Mouse (Mus musculus): Measurements from ENCODE around the gene Pgls. TPM values are rescaled to one million over a fixed set of nuclear protein-coding genes. Genes with fewer than 3 reads are reported as not detected.

Gene Pgls
- polyA plus RNA-seq, 1 experiment from 2014 or later: 198 TPM

DNA sequence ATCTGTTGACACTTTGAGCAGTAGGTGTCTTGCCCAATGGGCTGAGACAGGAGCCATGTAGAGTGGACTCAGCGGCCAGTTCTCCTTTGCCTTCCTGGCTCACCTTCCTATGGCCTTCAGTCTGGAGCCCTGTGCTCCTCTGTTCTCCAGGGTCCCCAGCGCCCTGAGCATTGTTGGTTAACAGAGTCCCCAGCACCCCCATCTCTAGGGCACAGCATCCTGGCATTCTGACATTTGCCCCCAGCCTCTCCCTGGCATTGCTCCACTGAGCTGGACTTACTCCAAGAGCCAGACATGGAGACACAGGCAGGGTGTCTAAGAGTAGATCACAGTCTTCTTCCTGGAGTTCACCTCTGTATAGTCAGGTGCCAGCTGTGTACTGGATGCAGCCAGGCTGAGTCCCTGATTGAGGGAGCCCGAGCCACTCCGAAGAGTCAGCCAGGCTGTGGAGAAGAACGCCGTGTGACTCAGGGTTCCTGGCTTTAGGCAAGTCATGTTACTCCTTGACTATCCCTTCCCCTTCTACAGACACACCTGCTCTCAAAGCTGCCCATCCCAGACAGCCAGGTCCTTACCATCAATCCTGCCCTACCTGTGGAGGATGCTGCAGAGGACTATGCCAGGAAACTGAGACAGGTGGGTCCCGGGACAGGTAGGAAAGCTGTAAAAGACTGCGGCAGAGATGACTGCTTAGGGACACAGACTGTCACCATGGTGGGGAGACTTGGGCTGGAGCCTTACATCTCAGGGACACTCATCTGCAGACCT lies 1.8 kb downstream of the Pgls start:
- H3K9ac ChIP-seq: no peak overlapping the region
- no peaks in the 10 kb centered on the region for H3K9me3 ChIP-seq
- no peak overlapping the region for H3K27ac ChIP-seq
- 95% methylated on average over 8 of the region's 8 CpGs for WGBS
- H3K36me3 ChIP-seq: peaks cover 4% of the 10 kb centered on the region; the same call in 1 of the 2 replicates
- H3K4me2 ChIP-seq (replicated peaks): peak overlapping the region; percentile 96
- H3K4me3 ChIP-seq: no peak overlapping the region
- ATAC-seq (ENCODE audit: low FRiP score, low read depth): no peak
- 0 out of 2 replicates have a peak, but pooled peaks cover under 1% of the 10 kb centered on the region for H3K27me3 ChIP-seq (replicated peaks)
- H3K4me1 ChIP-seq: peaks cover 29% of the 10 kb centered on the region

DNA sequence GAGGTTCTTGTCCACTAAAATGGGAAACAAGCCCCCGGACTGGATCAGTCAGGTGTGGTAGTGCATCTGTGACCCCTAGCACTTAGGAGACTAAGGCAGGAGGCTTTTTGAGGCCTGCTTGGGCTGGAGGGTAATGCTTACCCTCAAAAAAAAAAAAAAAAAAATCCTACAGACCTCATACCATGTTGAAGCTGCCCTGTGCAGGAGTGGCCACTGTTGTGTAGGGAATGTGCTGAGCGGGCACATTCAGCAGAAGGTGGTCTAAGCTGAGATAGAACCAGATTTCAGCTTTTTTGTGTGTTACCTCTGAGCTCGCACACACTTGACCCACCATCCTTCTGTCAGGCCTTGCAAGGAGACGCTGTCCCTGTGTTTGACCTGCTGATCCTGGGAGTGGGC lies 2.3 kb downstream of the Pgls start:
- WGBS: 90% methylated on average over 4 of the region's 4 CpGs
- Histone ChIP-seq H3K27me3 (replicated peaks) (0 out of 2 replicates have a peak, but pooled peaks cover 4% of the 10 kb centered on the region), H3K27ac (no peak overlapping the region), H3K4me2 (replicated peaks) (no peak overlapping the region), H3K36me3 (peaks cover 8% of the 10 kb centered on the region; the same call in 1 of the 2 replicates), H3K9me3 (no peaks in the 10 kb centered on the region), H3K4me1 (peaks cover 29% of the 10 kb centered on the region), H3K9ac (no peak overlapping the region), H3K4me3 (no peak overlapping the region)
- no peak for ATAC-seq (ENCODE audit: low FRiP score, low read depth)

DNA sequence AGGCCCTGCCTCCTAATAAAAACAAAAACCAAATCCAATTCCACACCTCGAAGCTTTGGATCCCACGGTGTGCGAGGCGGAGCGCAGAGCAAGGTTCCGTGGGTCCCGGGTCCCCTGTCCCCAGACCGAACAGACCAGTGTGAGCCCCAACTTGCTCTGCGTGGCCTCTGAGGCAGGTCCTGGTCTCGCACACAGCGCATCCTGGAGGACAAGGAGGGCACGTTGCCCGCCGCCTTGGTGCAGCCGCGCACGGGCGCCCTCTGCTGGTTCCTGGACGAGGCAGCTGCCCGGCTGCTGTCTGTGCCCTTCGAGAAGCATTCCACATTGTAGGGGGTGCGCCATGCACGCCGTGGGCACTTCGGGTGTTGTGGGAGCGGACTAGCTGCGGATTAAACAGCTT lies 3.9 kb downstream of the Pgls start:
- H3K27ac ChIP-seq: no peak overlapping the region
- 0 out of 2 replicates have a peak, but pooled peaks have one; percentile 1 for ATAC-seq (ENCODE audit: low FRiP score, low read depth)
- no peak overlapping the region for H3K9ac ChIP-seq
- H3K4me3 ChIP-seq: no peak overlapping the region
- peaks cover 13% of the 10 kb centered on the region; the same call in 1 of the 2 replicates for H3K36me3 ChIP-seq
- H3K4me2 ChIP-seq (replicated peaks): 0 out of 2 replicates have a peak overlapping the region, but pooled peaks have one; percentile 26
- H3K27me3 ChIP-seq (replicated peaks): peaks cover 19% of the 10 kb centered on the region
- peaks cover 23% of the 10 kb centered on the region for H3K4me1 ChIP-seq
- 11% methylated on average over 27 of the region's 27 CpGs for WGBS
- no peaks in the 10 kb centered on the region for H3K9me3 ChIP-seq

DNA sequence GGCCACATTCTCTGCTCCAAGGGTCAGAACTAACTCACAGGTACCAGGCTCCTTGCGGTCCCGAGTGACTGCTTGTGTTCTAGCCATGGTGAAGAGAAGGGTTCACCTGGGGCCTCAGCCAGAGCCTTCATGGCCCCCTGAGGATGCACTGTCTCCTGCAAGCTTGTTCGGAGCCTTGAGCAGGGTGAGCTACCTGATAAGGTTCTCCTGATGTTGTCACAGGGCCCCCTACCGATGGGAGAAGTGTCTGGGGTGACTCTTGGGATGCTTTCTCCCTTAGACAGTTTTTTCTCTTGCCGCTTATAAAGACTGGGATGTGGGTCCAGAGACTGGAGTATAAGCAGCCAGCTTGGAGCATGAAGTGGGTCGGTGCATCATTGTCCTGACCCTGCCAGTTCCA lies 4.4 kb downstream of the Pgls start:
- no peak overlapping the region for H3K4me3 ChIP-seq
- no peak for ATAC-seq (ENCODE audit: low FRiP score, low read depth)
- peaks cover 22% of the 10 kb centered on the region for H3K27me3 ChIP-seq (replicated peaks)
- 59% methylated on average over 6 of the region's 6 CpGs for WGBS
- H3K9ac ChIP-seq: no peak overlapping the region
- 0 out of 2 replicates have a peak overlapping the region, but pooled peaks have one; percentile 26 for H3K4me2 ChIP-seq (replicated peaks)
- H3K9me3 ChIP-seq: no peaks in the 10 kb centered on the region
- peaks cover 18% of the 10 kb centered on the region for H3K4me1 ChIP-seq
- H3K36me3 ChIP-seq: peaks cover 13% of the 10 kb centered on the region; the same call in 1 of the 2 replicates
- no peak overlapping the region for H3K27ac ChIP-seq

DNA sequence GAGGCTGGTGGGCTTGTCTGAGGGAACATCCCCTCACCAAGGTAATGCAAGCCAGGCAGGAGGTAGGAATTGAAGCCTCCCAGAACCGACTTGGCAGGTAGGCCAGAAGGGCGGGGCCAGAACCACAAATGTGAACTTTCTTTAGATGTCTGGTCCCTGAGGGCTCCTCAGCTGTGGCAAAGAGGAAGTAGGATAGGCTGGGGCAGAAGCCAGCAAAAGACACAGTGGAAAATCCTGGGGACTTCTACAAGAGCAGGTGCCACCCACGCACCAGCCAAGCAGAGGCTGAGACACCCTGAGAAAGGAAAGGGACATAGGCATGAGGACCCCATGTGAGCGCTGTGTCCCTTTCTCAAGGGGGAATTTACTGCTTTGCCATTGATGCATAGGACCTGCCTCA lies 4.8 kb downstream of the Pgls start:
- no peak overlapping the region for H3K27ac ChIP-seq
- H3K9ac ChIP-seq: no peak overlapping the region
- no peak overlapping the region for H3K4me2 ChIP-seq (replicated peaks)
- 85% methylated on average over 4 of the region's 4 CpGs for whole genome bisulfite sequencing
- H3K9me3 ChIP-seq: no peaks in the 10 kb centered on the region
- peaks cover 26% of the 10 kb centered on the region for H3K27me3 ChIP-seq (replicated peaks)
- peaks cover 13% of the 10 kb centered on the region; the same call in 1 of the 2 replicates for H3K36me3 ChIP-seq
- peaks cover 16% of the 10 kb centered on the region for H3K4me1 ChIP-seq
- no peak for ATAC-seq (ENCODE audit: low FRiP score, low read depth)
- no peak overlapping the region for H3K4me3 ChIP-seq

- Histone ChIP-seq H3K36me3 (peaks cover 13% of the 10 kb centered on the region; the same call in 1 of the 2 replicates), H3K27ac (no peak within 1 kb of the TSS), H3K9ac (no peak within 1 kb of the TSS), H3K9me3 (no peaks in the 10 kb centered on the region), H3K4me3 (no peak within 1 kb of the TSS), H3K4me2 (replicated peaks) (0 out of 2 replicates have a peak within 1 kb of the TSS, but pooled peaks have one; percentile 26), H3K27me3 (replicated peaks) (peaks cover 32% of the 10 kb centered on the region), H3K4me1 (peaks cover 21% of the 10 kb centered on the region)
- 78% methylated on average over 3 of the region's 3 CpGs for WGBS
- no peak for ATAC-seq (ENCODE audit: low FRiP score, low read depth)
Measured at GRCm38 (mm10) chr8:71597451-71597850, 5.5 kb downstream of the Pgls start, which contains the start of gene Fam129c. Gene Fam129c (plus strand): TSS chr8:71597648.

DNA sequence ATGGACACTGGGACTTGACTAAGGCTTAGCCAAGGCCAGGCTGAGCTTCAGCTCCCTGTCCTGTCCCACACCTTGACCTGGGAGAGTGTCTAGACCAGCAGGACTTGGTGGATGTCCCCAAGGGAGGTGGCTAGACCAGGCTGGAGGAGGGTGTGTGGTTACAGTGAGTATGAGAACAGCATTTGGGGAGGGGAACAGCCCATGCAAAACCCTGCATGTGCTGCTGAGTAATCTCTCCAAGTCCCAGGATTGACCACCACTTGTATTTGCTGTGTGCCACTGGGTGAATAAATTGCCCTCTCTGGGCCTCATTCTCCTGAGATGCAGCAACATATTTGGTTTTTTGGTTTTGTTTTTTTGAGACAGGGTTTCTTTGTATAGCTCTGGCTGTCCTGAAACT lies 6.4 kb downstream of the Pgls start:
- no peak for ATAC-seq (ENCODE audit: low FRiP score, low read depth)
- H3K4me2 ChIP-seq (replicated peaks): no peak overlapping the region
- peaks cover 42% of the 10 kb centered on the region for H3K27me3 ChIP-seq (replicated peaks)
- H3K4me3 ChIP-seq: no peak overlapping the region
- H3K9ac ChIP-seq: no peak overlapping the region
- H3K36me3 ChIP-seq: peaks cover 13% of the 10 kb centered on the region; the same call in 1 of the 2 replicates
- H3K9me3 ChIP-seq: no peaks in the 10 kb centered on the region
- H3K27ac ChIP-seq: no peak overlapping the region
- peaks cover 21% of the 10 kb centered on the region for H3K4me1 ChIP-seq

GRCm38 (mm10) chr8:71598841-71599240 lies 6.9 kb downstream of the Pgls start:
- no peak overlapping the region for H3K4me2 ChIP-seq (replicated peaks)
- H3K27me3 ChIP-seq (replicated peaks): peaks cover 46% of the 10 kb centered on the region
- no peak overlapping the region for H3K9ac ChIP-seq
- H3K9me3 ChIP-seq: no peaks in the 10 kb centered on the region
- WGBS: 97% methylated on average over 5 of the region's 5 CpGs
- ATAC-seq (ENCODE audit: low FRiP score, low read depth): no peak
- H3K4me1 ChIP-seq: peaks cover 18% of the 10 kb centered on the region
- no peak overlapping the region for H3K27ac ChIP-seq
- H3K36me3 ChIP-seq: peaks cover 13% of the 10 kb centered on the region; the same call in 1 of the 2 replicates
- no peak overlapping the region for H3K4me3 ChIP-seq

DNA sequence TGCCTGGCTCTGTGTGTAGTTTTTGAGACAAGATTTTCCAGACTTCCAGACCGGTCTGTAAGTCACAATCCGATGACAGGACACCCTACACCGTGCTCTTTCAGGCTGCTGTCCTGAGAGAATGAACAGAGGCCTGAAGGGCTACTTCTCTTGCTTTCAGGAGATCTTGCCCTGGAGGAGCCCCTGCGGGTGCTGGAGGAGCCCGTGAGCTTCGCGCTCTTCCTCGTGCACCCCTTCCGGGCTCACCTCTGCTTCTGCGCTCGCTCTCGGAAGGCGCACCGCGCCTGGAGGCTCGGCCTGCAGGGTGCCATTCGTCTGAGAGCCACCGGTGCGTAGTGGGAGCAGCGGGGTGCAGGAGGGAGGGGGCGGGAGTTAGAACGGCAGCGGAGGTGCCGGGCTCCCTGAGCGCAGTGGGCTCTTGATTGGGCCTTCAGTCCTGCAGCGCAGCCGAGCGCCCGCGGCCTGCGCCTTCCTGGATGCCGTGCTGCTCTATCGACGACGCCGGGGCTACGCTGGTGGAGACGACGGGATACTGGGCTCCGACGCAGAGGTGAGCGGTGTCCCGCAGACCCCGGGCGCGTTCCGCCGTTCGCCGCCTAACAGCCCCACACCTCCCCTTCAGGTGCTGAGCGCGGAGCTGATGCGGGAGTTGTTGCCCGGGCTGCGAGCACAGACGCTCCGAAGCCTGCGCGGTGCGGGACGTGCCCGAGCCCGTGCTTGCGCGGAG lies 10.1 kb downstream of the Pgls start:
- Histone ChIP-seq H3K27ac (no peak overlapping the region), H3K9ac (peak overlapping the region; percentile 47), H3K27me3 (replicated peaks) (peaks cover 58% of the 10 kb centered on the region)

GRCm38 (mm10) chr8:71602666-71603334 lies 10.8 kb downstream of the Pgls start:
- 2% methylated on average over 32 of the region's 32 CpGs for WGBS
- Histone ChIP-seq H3K4me3 (peak overlapping the region; percentile 32), H3K9me3 (no peaks in the 10 kb centered on the region), H3K9ac (peak overlapping the region; percentile 47; the same call in 1 of the 2 replicates), H3K27ac (no peak overlapping the region), H3K27me3 (replicated peaks) (peaks cover 58% of the 10 kb centered on the region), H3K4me1 (peaks cover 16% of the 10 kb centered on the region; the same call in 1 of the 2 replicates), H3K36me3 (peaks cover 9% of the 10 kb centered on the region; the same call in 1 of the 2 replicates), H3K4me2 (replicated peaks) (peak overlapping the region; percentile 59)
- peak; percentile 70 for ATAC-seq (ENCODE audit: low FRiP score, low read depth)

More for the DNA sequence above, 10.1 kb downstream of the Pgls start:
- no peaks in the 10 kb centered on the region for H3K9me3 ChIP-seq
- ATAC-seq (ENCODE audit: low FRiP score, low read depth): no peak; the same call in none of the 2 replicates
- H3K36me3 ChIP-seq: peaks cover 9% of the 10 kb centered on the region; the same call in 1 of the 2 replicates
- H3K4me3 ChIP-seq: peak overlapping the region; percentile 32
- H3K4me2 ChIP-seq (replicated peaks): peak overlapping the region; percentile 59
- WGBS: 3% methylated on average over 65 of the region's 65 CpGs
- peaks cover 16% of the 10 kb centered on the region; the same call in 1 of the 2 replicates for H3K4me1 ChIP-seq

DNA sequence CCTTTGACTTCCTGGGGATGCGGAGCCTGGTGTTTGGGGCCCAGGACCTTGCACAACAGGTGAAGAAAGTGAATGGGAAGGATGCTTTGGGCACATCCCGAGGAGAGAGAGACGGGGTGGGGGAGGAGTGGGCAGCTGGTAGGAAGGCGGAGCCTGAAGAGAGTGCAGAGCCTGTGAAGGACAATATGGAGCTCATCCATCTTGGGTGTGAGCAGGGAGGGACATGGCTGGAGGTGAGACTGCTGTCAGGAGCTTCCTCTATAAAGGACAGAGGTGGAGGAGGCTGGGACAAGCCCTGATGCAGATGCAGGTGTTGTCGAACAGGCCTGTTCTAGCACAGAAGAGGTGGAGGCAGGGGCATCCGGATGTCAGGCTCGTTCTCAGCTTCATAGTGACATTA lies 12.0 kb downstream of the Pgls start:
- WGBS: 53% methylated on average over 7 of the region's 7 CpGs
- no peak overlapping the region for H3K9ac ChIP-seq
- peaks cover 16% of the 10 kb centered on the region; the same call in 1 of the 2 replicates for H3K4me1 ChIP-seq
- no peaks in the 10 kb centered on the region for H3K9me3 ChIP-seq
- H3K27me3 ChIP-seq (replicated peaks): peaks cover 55% of the 10 kb centered on the region
- no peak overlapping the region for H3K4me3 ChIP-seq
- no peak overlapping the region for H3K4me2 ChIP-seq (replicated peaks)
- H3K36me3 ChIP-seq: peaks cover 7% of the 10 kb centered on the region; the same call in 1 of the 2 replicates
- ATAC-seq (ENCODE audit: low FRiP score, low read depth): no peak
- no peak overlapping the region for H3K27ac ChIP-seq

All from neural tube, embryonic 12.5 days (tissue).